Mouse (Mus musculus) adrenal gland (tissue): ENCODE data around the gene Nfkbiz.

Experiments
- intact Hi-C: fragments of 180-260 bp; cut with DNase I; formaldehyde crosslinking; loops from one replicate; pipeline ENCODE4 v1.15.1; 2025

Gene Nfkbiz

DNA sequence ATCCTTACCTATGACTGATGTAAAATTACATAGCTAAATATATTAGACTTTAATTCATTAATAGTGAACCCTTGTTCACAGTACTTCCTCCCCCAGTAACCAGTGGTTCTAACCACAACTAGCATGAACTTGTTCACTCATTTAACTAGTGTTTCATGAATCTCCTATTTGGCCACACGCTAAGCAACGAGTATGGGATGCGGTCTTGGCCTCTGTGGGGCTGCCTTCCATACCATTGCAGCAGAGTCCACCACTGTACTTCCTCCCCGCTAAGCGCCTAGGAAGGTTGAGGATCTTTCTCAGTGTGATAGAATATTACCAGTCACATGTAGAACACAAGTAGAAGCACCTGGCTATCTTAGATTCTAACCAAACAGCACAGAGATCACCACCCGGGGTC lies 29.4 kb downstream of the Nfkbiz start:
- intact Hi-C loops, result no loop called here

GRCm38 (mm10) chr16:55807505-55807932 lies 31.2 kb downstream of the Nfkbiz start:
- intact Hi-C loops, result no loop called here

DNA sequence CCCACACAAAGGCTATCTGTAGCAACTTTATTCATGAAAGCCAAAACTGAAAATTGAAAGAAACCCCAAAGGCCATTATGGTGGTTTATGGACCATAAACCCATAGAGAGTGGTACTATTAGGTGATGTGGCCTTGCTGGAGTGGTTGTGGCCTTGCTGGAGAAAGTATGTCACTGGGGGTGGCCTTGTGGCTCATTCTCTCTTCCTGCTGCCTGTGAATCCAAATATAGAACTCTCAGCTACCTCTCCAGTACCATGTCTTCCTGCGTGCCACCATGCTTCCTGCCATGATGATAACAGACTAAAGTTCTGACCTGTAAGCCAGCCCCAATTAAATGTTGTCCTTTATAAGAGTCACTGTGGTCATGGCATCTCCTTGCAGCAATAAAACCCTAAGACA lies 33.9 kb downstream of the Nfkbiz start:
- intact Hi-C loops, result no loop called here

GRCm38 (mm10) chr16:55801629-55802028 lies 37.1 kb downstream of the Nfkbiz start:
- intact Hi-C loops, result no loop called here

DNA sequence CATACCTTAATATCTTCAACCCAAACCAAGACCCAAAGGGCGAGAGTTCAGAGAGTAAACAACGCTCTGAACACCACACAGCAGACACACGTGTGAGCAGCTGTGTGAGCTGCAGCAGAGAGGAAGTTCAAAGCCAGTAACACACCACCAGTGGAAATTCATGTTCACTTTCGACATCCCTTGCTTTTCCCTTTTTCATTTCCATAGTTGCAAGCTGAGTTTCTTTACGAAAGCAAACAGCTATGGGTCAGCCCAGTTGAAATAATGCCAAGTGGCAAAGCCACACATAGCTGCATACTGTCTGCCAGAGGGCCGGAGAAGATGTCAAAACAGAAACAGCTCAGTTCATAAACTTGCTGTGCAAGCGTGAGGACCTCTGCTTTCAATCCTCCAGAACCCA lies 39.9 kb downstream of the Nfkbiz start:
- intact Hi-C loops, result no loop called here

DNA sequence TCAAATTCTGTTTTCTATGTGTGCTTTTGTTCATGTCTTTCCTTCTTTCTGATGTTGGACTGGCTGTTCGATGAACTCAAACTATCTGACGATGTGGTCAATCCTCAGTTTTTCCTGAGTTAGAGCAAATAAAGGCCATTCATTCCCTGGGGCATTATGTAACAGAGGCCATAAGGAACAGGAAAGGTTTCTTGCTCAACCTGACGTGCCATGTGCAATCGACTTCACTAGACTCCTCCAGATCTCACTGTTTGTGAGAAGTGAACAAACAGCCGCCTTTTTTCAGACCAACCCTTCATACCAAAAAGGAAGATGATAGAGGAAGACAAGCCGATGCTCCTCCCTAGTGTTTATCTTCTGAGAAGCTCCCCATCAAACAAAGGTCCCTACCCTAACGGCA lies 48.4 kb downstream of the Nfkbiz start:
- intact Hi-C loops, result no loop called here

- intact Hi-C loops, result no loop called here
These were observed 49.4 kb downstream of the Nfkbiz start for GRCm38 (mm10) chr16:55789291-55789690.

GRCm38 (mm10) chr16:55788671-55789070 lies 50.0 kb downstream of the Nfkbiz start:
- intact Hi-C loops, result no loop called here

- intact Hi-C loops, result no loop called here
These were observed 51.2 kb downstream of the Nfkbiz start for GRCm38 (mm10) chr16:55787385-55788072.

DNA sequence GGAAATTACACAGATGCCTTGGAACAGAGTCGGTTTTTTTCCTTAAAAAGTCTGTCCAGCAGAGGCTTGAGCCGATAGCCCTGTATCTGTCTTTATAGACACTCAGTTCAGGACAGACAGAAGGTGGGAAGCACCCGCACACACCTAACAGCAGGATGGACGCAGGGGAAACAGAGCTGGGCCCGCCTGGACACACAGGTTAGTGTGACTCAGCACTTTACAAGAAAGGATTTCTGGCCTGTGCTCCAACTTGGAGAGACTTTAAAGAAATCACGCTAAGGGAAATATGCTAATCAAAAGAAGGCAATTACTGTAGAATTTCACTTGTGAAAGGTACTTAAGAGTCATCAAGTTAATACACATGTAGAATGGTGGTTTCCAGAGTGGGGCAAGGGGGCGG lies 54.3 kb downstream of the Nfkbiz start:
- intact Hi-C loops, result no loop called here

GRCm38 (mm10) chr16:55783923-55784322 lies 54.8 kb downstream of the Nfkbiz start:
- intact Hi-C loops, result no loop called here

DNA sequence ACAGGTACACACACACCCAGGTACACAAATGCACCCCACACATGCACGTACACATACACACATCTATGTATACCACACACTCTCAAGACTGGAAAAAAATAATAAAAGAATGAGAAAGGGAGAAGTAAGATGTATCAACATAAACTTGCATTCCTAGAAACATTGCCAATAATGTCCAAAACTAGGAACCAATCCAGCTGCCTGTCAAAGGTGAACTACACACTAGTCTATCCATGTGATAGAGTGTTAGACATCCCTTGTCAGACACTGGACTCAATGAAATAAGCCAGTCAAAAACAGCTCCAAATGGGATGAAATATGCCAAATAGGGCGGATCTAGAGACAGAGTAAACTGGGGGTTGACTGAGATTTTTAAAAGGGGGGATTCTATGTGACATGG lies 55.8 kb downstream of the Nfkbiz start:
- intact Hi-C loops, result no loop called here

DNA sequence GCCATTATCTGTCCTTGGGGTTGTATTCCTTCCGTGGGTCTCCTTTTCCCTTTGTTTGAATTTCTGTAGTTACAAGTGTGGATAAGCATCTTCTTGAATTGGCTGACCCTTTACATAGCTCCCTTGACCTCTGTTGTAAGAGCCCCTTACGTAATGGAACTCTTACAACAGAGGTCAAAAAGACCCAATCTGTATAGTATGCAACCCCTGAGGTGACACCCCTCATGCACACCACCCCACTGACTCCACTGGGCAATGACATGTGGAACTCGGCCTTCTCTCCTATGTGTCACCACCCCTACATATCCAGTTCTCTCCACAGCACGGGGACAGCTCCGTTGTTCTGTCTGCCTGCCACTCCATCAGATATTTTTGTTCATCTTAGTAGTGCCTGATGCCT lies 56.9 kb downstream of the Nfkbiz start:
- intact Hi-C loops, result no loop called here

DNA sequence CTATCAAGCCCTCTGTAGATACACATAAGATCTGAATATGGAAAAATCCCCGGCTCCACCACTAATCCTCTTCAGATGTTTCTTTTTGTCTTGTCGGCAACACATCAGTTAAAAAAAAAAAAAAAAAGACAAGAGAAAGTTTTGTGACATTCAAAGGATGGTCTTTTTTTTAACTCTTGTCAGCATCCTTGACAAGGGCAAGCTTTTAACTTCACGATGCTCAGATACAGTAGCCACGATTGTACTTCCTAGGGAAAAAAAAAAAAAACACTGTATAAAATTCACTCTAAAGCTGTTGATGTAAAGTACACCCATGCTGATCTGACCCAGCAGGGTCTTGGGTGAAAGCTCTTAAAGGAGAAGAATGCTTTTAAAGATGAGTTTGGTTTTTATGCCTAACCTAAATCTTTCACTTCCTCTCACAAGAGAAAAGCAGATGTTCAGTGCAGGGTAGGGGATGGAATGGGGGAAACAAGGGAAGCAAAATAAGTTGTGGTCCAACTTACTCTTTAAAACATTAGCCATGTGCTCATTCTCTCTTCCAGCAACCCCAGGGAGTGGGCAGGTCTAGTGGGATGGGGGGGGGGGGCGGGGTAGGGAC lies 57.6 kb downstream of the Nfkbiz start:
- intact Hi-C loops, result no loop called here

DNA sequence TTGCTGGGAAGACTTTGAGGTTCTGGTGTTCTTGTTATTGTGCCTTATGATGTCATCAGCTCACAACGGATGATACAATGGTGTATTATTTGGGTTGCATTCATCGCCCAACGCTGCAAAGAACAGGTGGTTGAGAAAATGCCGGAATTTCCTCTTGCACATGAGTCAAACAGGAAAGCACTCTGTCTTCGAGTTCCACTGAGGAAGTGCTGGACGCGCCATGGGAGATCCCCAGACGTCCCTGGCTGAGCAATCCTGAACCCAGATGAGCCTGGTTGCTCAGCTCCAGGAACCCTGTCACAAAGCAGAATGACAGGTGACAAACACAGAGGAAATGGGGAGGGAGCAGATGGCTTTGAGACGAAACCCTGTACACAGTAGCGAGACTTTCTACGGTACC lies 62.4 kb downstream of the Nfkbiz start:
- intact Hi-C loops, result no loop called here

DNA sequence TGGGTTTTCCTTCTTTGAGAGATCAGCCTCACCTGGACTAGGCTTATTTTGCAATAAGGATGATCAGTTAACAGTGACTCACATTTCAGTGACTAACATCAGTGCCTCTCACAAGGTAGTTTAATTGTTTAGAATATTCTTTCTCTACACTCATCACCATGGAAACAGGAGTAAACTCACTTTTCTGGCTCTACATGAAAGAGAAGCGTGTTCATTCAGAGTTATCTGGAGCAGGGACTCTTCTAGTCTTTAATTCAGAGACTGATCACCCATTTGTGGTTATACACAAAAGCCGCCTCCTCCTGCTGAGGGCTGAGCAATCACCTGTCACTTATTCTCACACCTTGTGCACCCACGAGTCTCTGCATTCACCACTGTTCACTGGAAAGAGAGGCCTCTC lies 68.5 kb downstream of the Nfkbiz start:
- intact Hi-C loops, result no loop called here
